Mouse (Mus musculus): ENCODE measurements around the gene Ipcef1. TPM values are rescaled to one million over a fixed set of nuclear protein-coding genes. Genes with fewer than 3 reads are reported as not detected.

The Ipcef1 gene
- total RNA-seq (2023) = 100 to 1,000 TPM; 187 to 189 TPM

DNA sequence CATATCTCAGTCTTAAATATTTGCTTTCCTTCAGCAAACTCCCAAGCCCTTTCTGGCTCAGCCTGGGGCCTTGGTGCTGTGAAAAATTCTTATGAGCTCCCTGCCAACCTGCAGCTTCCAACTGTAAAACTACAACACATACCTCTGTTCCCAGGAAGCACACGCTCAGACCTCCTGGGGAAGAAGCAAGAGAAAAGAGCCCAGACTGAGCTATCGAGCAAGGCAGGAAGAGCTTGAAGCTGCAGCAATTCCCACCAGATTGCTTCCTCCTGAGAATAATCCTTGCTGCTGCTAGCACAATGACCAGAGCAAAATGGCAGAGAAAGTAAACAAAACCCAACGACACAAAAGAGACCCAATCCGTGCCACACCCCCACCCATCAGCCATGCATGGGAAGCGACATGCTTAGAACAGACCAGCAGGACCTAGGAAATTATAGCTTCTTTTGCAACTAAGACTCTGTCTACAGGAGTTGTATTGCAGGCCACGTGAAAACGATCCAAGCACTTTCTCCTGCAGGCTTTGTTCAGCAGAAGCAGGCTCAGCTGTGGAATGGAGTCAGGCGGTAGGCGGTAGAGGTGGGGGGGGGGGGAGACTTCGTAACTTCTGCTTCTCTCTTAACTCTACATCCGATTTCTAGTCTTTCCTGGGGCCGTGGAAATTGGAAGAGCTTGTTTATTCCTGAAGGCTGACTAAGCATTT, at the start of gene Ipcef1:
Gene Ipcef1 (minus strand): TSS at position 164 of the 703 bp plus-strand sequence.

Other genes starting within 250 kb of the Ipcef1 start
- gene Cnksr3, start 159.8 kb upstream of the Ipcef1 start, total RNA-seq (2023) = 1 to 10 TPM; 9.1 to 9.2 TPM